Mouse (Mus musculus) lung, adult 2 months (tissue): Measurements from ENCODE around the gene Klf5. TPM values are rescaled to one million over a fixed set of nuclear protein-coding genes. Genes with fewer than 3 reads are reported as not detected.
A peak's percentile ranks its signal among the peaks of the same experiment; 100 is the strongest.

Source experiments
- DNase-seq: peaks from one replicate; pipeline ENCODE4 v3.0.0; 2022
- H3K4me1 ChIP-seq: fragments of 200-500 bp; 2 replicates; pipeline ENCODE4 v1.6.1; 2011; ENCODE audit warnings: low read length; ENCODE audit not compliant: control insufficient read depth, insufficient read depth
- H3K4me3 ChIP-seq: fragments of 200-500 bp; replicated peaks from 2 replicates; pipeline ENCODE3; 2011; ENCODE audit warnings: low read depth, mild to moderate bottlenecking, control low read depth, low read length; ENCODE audit errors: extremely low read depth
- CTCF ChIP-seq: fragments of 200-500 bp; IDR thresholded peaks from 2 replicates; pipeline ENCODE4 v1.5.1; 2011; ENCODE audit warnings: mild to moderate bottlenecking, low read length, control low read depth; ENCODE audit not compliant: insufficient read depth
- POLR2A ChIP-seq: fragments of 200-500 bp; IDR thresholded peaks from 2 replicates; pipeline ENCODE4 v1.6.1; 2011; ENCODE audit warnings: low read depth, mild to moderate bottlenecking, control low read depth, low read length, borderline replicate concordance; ENCODE audit errors: extremely low read depth
- WGBS: fragments of 180-500 bp; shearing (Covaris S2); methylation state at CpG from one replicate; pipeline ENCODE4 v1.1.7; 2018; 5-methylcytosine and 5-hydroxymethylcytosine counted together
- polyA plus RNA-seq: library from polyadenylated mRNA; depleted of rRNA; stranded (reverse); fragments of >200 nt; gene quantifications from 2 replicates; pipeline ENCODE4 v1.2.3, GENCODE M21; 2012

The Klf5 gene
- polyA plus RNA-seq, 1 experiment, result 39.9 TPM

GRCm38 (mm10) chr14:99280825-99281433, 17.6 kb upstream of the Klf5 start:
- 64% methylated on average over 5 of the region's 5 CpGs for WGBS
- TF ChIP-seq CTCF (no peak), POLR2A (no peak)
- H3K4me1 ChIP-seq, result no peaks in the 10 kb centered on the region
- H3K4me3 ChIP-seq, result no peak overlapping the region
- no peak for DNase-seq

- TF ChIP-seq CTCF, result no peak
- no peak for TF ChIP-seq POLR2A
- 94% methylated on average over 4 of the region's 4 CpGs for WGBS
Observed at GRCm38 (mm10) chr14:99285486-99285885, 13.0 kb upstream of the Klf5 start.

GRCm38 (mm10) chr14:99292176-99292575, 6.3 kb upstream of the Klf5 start:
- WGBS, result 95% methylated on average over 5 of the region's 5 CpGs
- Histone ChIP-seq H3K4me3 (no peak overlapping the region), H3K4me1 (no peaks in the 10 kb centered on the region)
- TF ChIP-seq CTCF, result no peak
- TF ChIP-seq POLR2A, result no peak
- DNase-seq, result no peak

More at GRCm38 (mm10) chr14:99285486-99285885, 13.0 kb upstream of the Klf5 start:
- H3K4me1 ChIP-seq, result no peaks in the 10 kb centered on the region
- no peak overlapping the region for H3K4me3 ChIP-seq
- DNase-seq, result no peak

GRCm38 (mm10) chr14:99294424-99294823, 4.1 kb upstream of the Klf5 start:
- TF ChIP-seq POLR2A (no peak), CTCF (no peak)
- no peak for DNase-seq
- H3K4me1 ChIP-seq, result no peaks in the 10 kb centered on the region; the same call in 1 of the 2 replicates
- H3K4me3 ChIP-seq, result no peak overlapping the region
- WGBS, result 91% methylated on average over 8 of the region's 8 CpGs

- TF ChIP-seq CTCF (no peak), POLR2A (no peak)
- Histone ChIP-seq H3K4me3 (no peak overlapping the region), H3K4me1 (no peaks in the 10 kb centered on the region; the same call in 1 of the 2 replicates)
- no peak for DNase-seq
- WGBS, result 39% methylated on average over 15 of the region's 15 CpGs
Observed at GRCm38 (mm10) chr14:99295606-99296341, 2.7 kb upstream of the Klf5 start.

GRCm38 (mm10) chr14:99299022-99299481, 561 bp downstream of the Klf5 start:
- Histone ChIP-seq H3K4me3 (peak overlapping the region; percentile 55), H3K4me1 (no peaks in the 10 kb centered on the region; the same call in 1 of the 2 replicates)
- DNase-seq, result peak; percentile 70
- under 1% methylated on average over 59 of the region's 60 CpGs for WGBS
- TF ChIP-seq CTCF (no peak), POLR2A (no peak)

- WGBS, result 4% methylated on average over 21 of the region's 21 CpGs
- H3K4me3 ChIP-seq, result peak overlapping the region; percentile 55
- DNase-seq, result no peak
Observed at GRCm38 (mm10) chr14:99299701-99300191, 1.3 kb downstream of the Klf5 start.

GRCm38 (mm10) chr14:99301472-99301871, 3.0 kb downstream of the Klf5 start:
- no peak for DNase-seq
- H3K4me1 ChIP-seq, result no peaks in the 10 kb centered on the region; the same call in 1 of the 2 replicates
- WGBS, result 47% methylated on average over 11 of the region's 11 CpGs
- TF ChIP-seq POLR2A (no peak), CTCF (no peak)
- H3K4me3 ChIP-seq, result no peak overlapping the region

More at GRCm38 (mm10) chr14:99299701-99300191, 1.3 kb downstream of the Klf5 start:
- no peaks in the 10 kb centered on the region; the same call in 1 of the 2 replicates for H3K4me1 ChIP-seq
- TF ChIP-seq CTCF, result no peak
- no peak for TF ChIP-seq POLR2A

- WGBS, result 68% methylated on average over 3 of the region's 3 CpGs
- Histone ChIP-seq H3K4me3 (no peak overlapping the region), H3K4me1 (no peaks in the 10 kb centered on the region; the same call in 1 of the 2 replicates)
- TF ChIP-seq CTCF (no peak), POLR2A (no peak)
- DNase-seq, result no peak
Observed at GRCm38 (mm10) chr14:99304387-99304786, 5.9 kb downstream of the Klf5 start.
